In the genomic region with DNA sequence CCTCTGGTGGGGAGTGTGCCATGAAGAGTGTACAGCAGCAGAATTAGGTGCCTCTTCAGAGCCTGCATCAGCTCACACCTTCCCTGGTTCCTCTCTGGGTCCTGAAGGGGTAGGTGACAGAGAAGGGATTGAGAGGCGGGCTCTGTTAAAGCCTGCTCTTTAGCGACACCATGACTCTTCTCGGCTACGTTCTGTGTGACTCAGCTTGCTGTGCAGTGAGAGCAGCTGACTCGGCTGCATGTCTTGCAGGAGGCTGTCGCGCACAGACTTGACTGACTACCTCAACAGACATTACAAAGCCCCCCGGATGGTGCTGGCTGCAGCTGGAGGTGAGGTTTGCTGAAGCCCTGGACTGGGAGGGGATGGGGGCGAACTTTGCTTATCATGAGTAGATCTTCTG, we compare ENCODE assay signal across 20 mouse cellular contexts. TPM values are rescaled to one million over a fixed set of nuclear protein-coding genes. Genes with fewer than 3 reads are reported as not detected.
"Had no signal": no experiment of that assay in that cellular context is flagged by ENCODE, and none has a peak within 500 bp of the region (broad histone marks: within the 10 kb centered on the region; RNA-seq: fewer than 3 reads in every experiment).

No protein-coding gene starts in this region.

- DNase-seq: kidney, adult 18-20 months; kidney, postnatal 10 days; kidney, postnatal 4 days; lung, postnatal 14 days; thymus, adult 18-20 months; thymus, postnatal 14 days had no signal

- H3K4me3 ChIP-seq: limb, embryonic 12.5 days; lung, embryonic 15.5 days; megakaryocyte, embryonic 14.5 days; midbrain, embryonic 15.5 days; neural tube, embryonic 12.5 days had no signal

- H3K9ac ChIP-seq: limb, embryonic 12.5 days; lung, embryonic 15.5 days; midbrain, embryonic 15.5 days; neural tube, embryonic 12.5 days had no signal

- H3K27me3 ChIP-seq: limb, embryonic 12.5 days; lung, embryonic 15.5 days; megakaryocyte, embryonic 14.5 days; midbrain, embryonic 15.5 days; neural tube, embryonic 12.5 days had no signal

- H3K4me1 ChIP-seq: neural tube, embryonic 12.5 days had no signal

- H3K4me2 ChIP-seq: limb, embryonic 12.5 days; lung, embryonic 15.5 days; midbrain, embryonic 11.5 days; midbrain, embryonic 15.5 days; neural tube, embryonic 12.5 days had no signal

- H3K9me3 ChIP-seq: limb, embryonic 12.5 days; lung, embryonic 15.5 days; megakaryocyte, embryonic 14.5 days; midbrain, embryonic 15.5 days; neural tube, embryonic 12.5 days had no signal

- ATAC-seq: inflammation-experienced regulatory T-cells, adult 6 months; midbrain, embryonic 15.5 days had no signal

- H3K27ac ChIP-seq: limb, embryonic 12.5 days; lung, embryonic 15.5 days; macrophage; midbrain, embryonic 15.5 days; neural tube, embryonic 12.5 days had no signal

RNA-seq across cellular contexts. Expression of a gene that starts 30.7 kb away (rescaled TPM):
- total RNA-seq: liver, adult 2 months; monocyte, adult 5-6 weeks; neutrophil, adult 5-6 weeks had no signal
- polyA plus RNA-seq: inflammation-experienced regulatory T-cells, adult 6 months; kidney, embryonic 14.5 days; limb, embryonic 12.5 days; liver, embryonic 16.5 days; macrophage; midbrain, embryonic 11.5 days; neural tube, embryonic 12.5 days had no signal

RNA-seq across cellular contexts. Expression of a gene that starts 40.7 kb away (rescaled TPM):
- total RNA-seq: layer of hippocampus, postnatal 25 days; liver, adult 2 months; monocyte, adult 5-6 weeks; neutrophil, adult 5-6 weeks had no signal
- polyA plus RNA-seq: inflammation-experienced regulatory T-cells, adult 6 months; limb, embryonic 12.5 days; liver, adult 2 months; liver, embryonic 16.5 days; lung, embryonic 15.5 days; macrophage; midbrain, embryonic 15.5 days; neural tube, embryonic 12.5 days had no signal
